Mouse (Mus musculus): ENCODE measurements around the gene Tmem209. TPM values are rescaled to one million over a fixed set of nuclear protein-coding genes. Genes with fewer than 3 reads are reported as not detected.

Gene Tmem209
- total RNA-seq, 2 experiments from 2014 or later: 16.1 to 16.4 TPM

DNA sequence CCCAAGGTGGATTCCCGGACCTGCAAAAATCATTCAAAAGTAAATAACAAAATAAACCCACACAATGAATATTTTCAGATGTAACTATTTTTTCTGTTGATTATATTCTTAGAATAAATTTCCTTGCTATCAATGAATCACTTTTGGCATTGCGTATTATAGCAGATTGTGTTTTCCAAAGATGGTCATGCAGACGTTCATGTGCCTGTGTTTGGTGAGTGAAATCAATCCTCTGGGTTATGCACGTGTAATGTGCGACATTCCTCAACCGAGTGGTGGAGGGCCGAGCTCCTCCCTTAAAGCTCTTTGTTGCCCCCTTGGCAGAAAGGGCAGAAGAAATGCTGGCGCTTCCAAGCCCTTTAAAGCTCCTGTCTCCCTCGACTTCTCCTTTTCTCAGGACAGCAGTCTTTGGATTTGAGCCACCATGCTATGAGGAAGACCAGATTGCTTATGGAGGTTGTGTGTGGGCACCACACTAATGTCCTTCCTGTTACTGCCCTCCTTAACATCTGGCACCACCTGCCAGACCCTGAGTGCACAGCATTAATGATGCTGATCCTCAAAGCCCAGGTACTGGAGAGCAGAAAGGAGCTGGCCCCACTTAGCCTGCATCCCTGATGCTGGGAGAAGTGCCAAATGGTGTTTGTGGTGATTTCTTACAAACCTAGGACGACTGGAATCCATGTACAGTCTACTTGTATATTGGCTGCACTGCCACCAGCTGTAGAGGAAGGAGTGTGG, 33.4 kb downstream of the Tmem209 start:
- DNase-seq (ENCODE audit: low spot score in 2 of 2): no peak
- intact Hi-C loops (cut with DNase I): no loop called here

DNA sequence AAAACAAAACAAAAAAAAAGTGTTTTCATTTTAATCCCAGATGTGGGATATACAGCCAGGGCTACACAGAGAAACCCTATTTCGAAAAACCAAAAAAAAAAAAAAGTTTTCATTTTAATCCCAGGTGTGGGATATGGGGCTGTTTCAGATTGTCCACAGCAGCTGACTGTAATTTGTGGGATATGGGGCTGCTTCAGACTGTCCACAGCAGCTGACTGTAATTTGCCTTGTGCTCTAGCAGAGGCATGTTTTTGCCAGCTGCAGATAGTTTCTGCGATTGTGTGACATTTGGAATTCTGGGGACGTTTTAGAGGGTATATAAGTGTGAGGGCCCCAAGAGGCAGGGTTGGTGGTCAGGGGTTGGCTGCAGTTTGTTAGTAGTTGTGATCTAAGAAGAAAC, 37.9 kb downstream of the Tmem209 start:
- DNase-seq (ENCODE audit: low spot score in 2 of 2): no peak
- intact Hi-C loops (cut with DNase I): no loop called here

DNA sequence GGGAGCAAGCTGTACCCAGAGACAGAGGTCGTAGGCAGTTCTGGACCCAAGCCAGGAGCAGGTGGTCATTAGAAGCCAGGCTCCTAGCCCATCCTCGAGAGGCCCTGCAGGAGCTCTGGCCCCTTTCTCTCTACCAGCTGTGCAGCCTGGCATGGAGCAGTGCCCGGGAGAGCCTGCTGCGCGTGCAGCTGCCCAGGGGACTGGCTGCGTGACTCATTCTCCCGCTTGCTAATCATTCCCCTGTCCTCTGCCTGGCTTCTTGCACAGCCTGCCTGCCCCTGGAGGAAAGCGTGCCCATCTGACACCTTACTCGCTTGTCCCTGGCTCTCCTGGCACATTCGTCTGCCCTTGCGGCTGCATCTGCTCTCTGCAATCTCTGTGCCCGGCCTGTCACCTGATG, 40.2 kb downstream of the Tmem209 start:
- intact Hi-C loops (cut with DNase I): no loop called here
- no peak for DNase-seq (ENCODE audit: low spot score in 2 of 2)

GRCm38 (mm10) chr6:30468684-30469083, 40.9 kb downstream of the Tmem209 start:
- peak; percentile 50 to 54 for DNase-seq (ENCODE audit: low spot score in 2 of 2)
- intact Hi-C loops (cut with DNase I): no loop called here

GRCm38 (mm10) chr6:30468058-30468457, 41.5 kb downstream of the Tmem209 start:
- no peak for DNase-seq (ENCODE audit: low spot score in 2 of 2)
- intact Hi-C loops (cut with DNase I): no loop called here

DNA sequence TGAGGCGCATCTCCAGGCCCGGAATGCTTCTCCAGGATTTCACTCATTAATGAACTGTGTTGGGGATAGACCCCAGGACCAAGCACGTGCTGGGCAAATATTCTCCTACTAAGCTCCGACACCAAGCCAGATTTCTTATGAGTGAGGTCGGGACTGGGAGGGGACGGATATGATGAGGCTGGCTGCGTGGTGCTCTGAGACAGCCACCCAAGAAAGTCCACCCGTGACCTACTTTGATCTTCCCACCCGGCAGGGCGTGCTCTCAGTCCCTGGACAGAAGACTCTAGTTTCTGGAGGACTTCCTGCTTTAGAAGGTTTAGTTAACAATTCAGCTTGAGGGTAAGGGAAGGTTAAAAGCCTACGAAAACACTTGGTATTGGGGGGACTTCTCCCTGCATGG, 44.0 kb downstream of the Tmem209 start:
- no peak for DNase-seq (ENCODE audit: low spot score in 2 of 2)
- intact Hi-C loops (cut with DNase I): no loop called here

GRCm38 (mm10) chr6:30462822-30463221, 46.8 kb downstream of the Tmem209 start:
- DNase-seq (ENCODE audit: low spot score in 2 of 2): no peak
- intact Hi-C loops (cut with DNase I): loop anchor here (5.0 kb wide), 1 partner anchor 84 kb away; no protein-coding TSS in a partner anchor

- no peak for DNase-seq (ENCODE audit: low spot score in 2 of 2)
- intact Hi-C loops (cut with DNase I): loop anchor here (5.0 kb wide), 1 partner anchor 85 kb away; no protein-coding TSS in a partner anchor
Observed at GRCm38 (mm10) chr6:30461755-30462344, 47.7 kb downstream of the Tmem209 start.

- intact Hi-C loops (cut with DNase I): loop anchor here (1.0 to 5.0 kb wide), 2 partner anchors 58 to 86 kb away; no protein-coding TSS in a partner anchor
- DNase-seq (ENCODE audit: low spot score in 2 of 2): peak; percentile 85 to 97
Observed at GRCm38 (mm10) chr6:30460750-30461446, 48.7 kb downstream of the Tmem209 start.

- DNase-seq (ENCODE audit: low spot score in 2 of 2): peak; percentile 85 to 86
- intact Hi-C loops (cut with DNase I): loop anchor here (1.0 to 5.0 kb wide), 2 partner anchors 57 to 87 kb away; no protein-coding TSS in a partner anchor
Observed at GRCm38 (mm10) chr6:30459811-30460749, 49.5 kb downstream of the Tmem209 start.

GRCm38 (mm10) chr6:30459056-30459747, 50.4 kb downstream of the Tmem209 start:
- DNase-seq (ENCODE audit: low spot score in 2 of 2): peak in 1 of 2 experiments; percentile 28
- intact Hi-C loops (cut with DNase I): no loop called here

DNA sequence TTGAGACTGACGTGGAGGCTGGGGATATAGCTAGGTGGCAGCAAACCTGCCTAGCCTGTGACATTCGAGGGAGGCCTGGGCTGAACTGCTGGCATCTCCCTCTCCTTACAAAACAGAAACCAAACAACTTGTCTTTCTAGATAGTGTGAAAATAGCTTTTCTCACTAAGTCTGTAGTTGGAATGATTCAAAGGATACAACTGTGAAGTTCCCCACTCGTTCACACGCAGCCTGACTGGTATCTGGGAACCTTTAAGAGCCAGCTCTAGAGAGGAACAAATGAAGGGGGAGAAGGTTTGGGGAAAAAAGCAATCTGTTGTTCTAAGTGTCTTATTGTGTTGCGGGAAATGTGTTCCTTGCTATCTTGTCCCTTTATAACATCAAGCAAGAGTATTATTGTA, 51.0 kb downstream of the Tmem209 start:
- intact Hi-C loops (cut with DNase I): no loop called here

GRCm38 (mm10) chr6:30456991-30457390, 52.6 kb downstream of the Tmem209 start:
- intact Hi-C loops (cut with DNase I): no loop called here
- no peak for DNase-seq (ENCODE audit: low spot score in 2 of 2)

More for the DNA sequence above, 51.0 kb downstream of the Tmem209 start:
- DNase-seq (ENCODE audit: low spot score in 2 of 2): peak in 1 of 2 experiments; percentile 56

DNA sequence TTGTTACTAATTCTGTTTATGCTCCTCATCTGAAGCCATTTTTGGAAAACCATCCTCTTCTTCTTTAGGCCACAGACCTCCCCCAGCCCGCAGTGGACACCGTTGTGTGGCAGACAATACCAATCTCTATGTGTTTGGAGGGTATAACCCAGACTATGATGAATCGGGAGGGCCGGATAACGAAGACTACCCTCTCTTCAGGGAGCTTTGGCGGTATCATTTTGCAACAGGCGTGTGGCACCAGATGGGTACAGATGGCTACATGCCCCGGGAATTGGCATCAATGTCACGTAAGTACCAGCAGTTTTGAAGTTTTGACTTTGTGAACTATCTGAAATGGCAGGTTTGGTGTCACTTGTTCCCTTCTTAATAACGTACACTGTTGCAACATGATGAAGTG, 70.0 kb downstream of the Tmem209 start:
- no peak for DNase-seq (ENCODE audit: low spot score in 2 of 2)
- intact Hi-C loops (cut with DNase I): no loop called here

DNA sequence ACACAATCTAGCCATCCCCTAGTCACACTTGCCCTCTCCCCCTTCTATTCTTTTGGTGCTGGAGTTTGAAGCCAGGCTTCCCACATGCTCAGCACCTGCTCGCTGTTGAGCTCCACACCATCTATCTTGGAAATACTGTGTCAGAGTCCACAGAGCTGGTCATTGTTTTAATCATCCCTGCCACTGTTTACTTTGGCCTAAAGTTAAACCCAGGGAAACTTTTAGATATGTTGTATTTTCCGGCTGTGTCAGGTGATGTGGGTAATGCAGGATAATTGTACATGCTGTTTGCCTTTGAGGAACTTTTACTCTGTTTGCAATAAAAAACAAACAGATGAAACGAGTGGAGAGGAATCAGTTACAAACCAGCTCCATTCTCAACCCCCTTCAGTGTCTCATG, 72.5 kb downstream of the Tmem209 start:
- intact Hi-C loops (cut with DNase I): no loop called here
- DNase-seq (ENCODE audit: low spot score in 2 of 2): no peak

DNA sequence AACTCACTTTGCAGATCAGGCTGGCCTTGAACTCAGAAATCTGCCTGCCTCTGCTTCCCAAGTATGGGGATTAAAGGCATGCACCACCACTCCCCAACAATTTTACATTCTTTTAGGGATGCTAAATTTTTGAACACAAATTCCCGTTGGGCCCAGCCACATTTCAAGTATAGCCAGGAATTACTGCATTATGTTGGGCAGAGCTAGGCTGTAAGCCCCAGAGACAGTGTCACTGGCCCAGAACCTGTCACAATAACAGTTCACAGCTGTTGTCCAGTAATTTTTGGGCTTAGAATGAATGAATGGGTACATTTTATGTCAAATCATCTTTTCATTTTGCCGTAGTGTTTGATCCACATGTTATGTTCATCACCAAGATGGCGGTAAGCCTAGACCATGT, 73.1 kb downstream of the Tmem209 start:
- no peak for DNase-seq (ENCODE audit: low spot score in 2 of 2)
- intact Hi-C loops (cut with DNase I): no loop called here

DNA sequence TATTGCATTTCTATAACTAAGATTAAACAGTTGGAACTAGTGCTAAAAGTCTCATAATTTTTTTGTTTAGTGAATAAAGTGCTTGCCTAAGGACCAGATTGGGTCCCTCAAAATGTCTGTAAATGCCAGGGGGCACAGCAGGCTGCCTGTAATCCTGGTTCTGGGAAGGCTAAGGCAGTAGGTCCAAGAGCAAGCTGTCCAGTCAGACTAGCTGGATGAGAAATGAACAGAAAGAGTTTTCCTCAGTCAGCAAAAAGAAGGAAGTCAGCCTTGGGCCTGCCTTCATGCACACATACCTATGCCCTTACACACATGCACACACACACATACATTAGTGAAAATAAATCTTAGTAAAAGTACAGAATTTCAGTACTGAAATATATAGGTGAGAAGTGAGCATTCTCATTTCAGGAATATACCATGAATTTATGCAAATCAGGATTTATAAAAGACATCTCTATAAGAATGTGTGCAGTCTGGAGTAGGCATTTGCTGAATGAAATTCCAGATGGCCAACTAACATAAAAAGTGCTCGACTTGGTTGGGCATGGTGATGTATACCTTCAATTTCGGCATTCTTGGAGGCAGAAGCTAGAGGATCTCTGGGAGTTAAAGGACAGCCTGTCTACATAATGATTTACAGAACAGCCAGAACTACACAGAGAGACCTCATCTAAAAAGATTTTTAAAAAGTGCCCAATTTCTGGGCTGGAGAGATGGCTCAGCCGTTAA, 77.0 kb downstream of the Tmem209 start:
- intact Hi-C loops (cut with DNase I): no loop called here
- peak in 1 of 2 experiments; percentile 26 for DNase-seq (ENCODE audit: low spot score in 2 of 2)

All from left cerebral cortex, postnatal 14 days (tissue).